Mouse (Mus musculus): ENCODE data around the gene Atg9b.

GRCm38 (mm10) chr5:24405389-24405876, 13.5 kb upstream of the Atg9b start:
- TF ChIP-seq CTCF (IDR thresholded peaks at IDR 0.05; ENCODE audit: low read depth, low read length) (no peak), POLR2A (IDR thresholded peaks at IDR 0.05; ENCODE audit: extremely low read depth, insufficient read depth, low read length) (no peak)
